Mouse (Mus musculus) myocyte (in vitro differentiated cells): ENCODE data around the gene Rnf4.

ENCODE experiments used
- E2F4 ChIP-seq: IDR thresholded peaks from one replicate; pipeline ENCODE4 v1.6.1; 2011; ENCODE audit warnings: mild to moderate bottlenecking, control low read depth, moderate library complexity; ENCODE audit not compliant: insufficient read depth
- MYOD1 ChIP-seq, 3 experiments: IDR thresholded peaks; one replicate each; pipeline ENCODE4 v1.6.1; 2011; ENCODE audit warnings: control low read depth in 2 of 3, low read depth in 2 of 3, mild to moderate bottlenecking in 2 of 3, moderate library complexity in 1 of 3; ENCODE audit not compliant: insufficient read length in 2 of 3, control insufficient read depth in 1 of 3
- POLR2A ChIP-seq: IDR thresholded peaks from one replicate; pipeline ENCODE4 v1.6.1; 2011; ENCODE audit warnings: low read depth, mild to moderate bottlenecking, control low read depth, moderate library complexity; ENCODE audit not compliant: insufficient read length
- POLR2AphosphoS2 ChIP-seq: IDR thresholded peaks from one replicate; pipeline ENCODE4 v1.6.1; 2011; ENCODE audit warnings: low read depth, control low read depth; ENCODE audit not compliant: insufficient read length

- TF ChIP-seq POLR2A (no peak), MYOD1 (IDR thresholded peaks at IDR 0.05; ENCODE audit: control insufficient read depth in 1 of 3, insufficient read length in 2 of 3, low read depth in 2 of 3) (no peak), E2F4 (no peak), POLR2AphosphoS2 (no peak)
These were observed 38.0 kb upstream of the Rnf4 start for GRCm38 (mm10) chr5:34298061-34298460.
